Mouse (Mus musculus): ENCODE measurements around the gene Xkr7. TPM values are rescaled to one million over a fixed set of nuclear protein-coding genes. Genes with fewer than 3 reads are reported as not detected.

The Xkr7 gene
- polyA plus RNA-seq, 1 experiment from 2014 or later, result 1.0 TPM

GRCm38 (mm10) chr2:153013724-153014515 lies 17.7 kb upstream of the Xkr7 start:
- Histone ChIP-seq H3K4me3 (replicated peaks; ENCODE audit: low read depth, low read length) (peak overlapping the region; percentile 64), H3K27ac (replicated peaks; ENCODE audit: low read depth, low read length) (no peak overlapping the region), H3K36me3 (ENCODE audit: control insufficient read depth, insufficient read depth, low read length) (peaks cover 39% of the 10 kb centered on the region), H3K9me3 (ENCODE audit: control insufficient read depth, low read length) (no peaks in the 10 kb centered on the region), H3K27me3 (ENCODE audit: control insufficient read depth, insufficient read depth, low read length) (no peaks in the 10 kb centered on the region), H3K4me1 (ENCODE audit: control insufficient read depth, insufficient read depth, low read length) (peaks cover 10% of the 10 kb centered on the region), H3K4me2 (ENCODE audit: low read length) (peak overlapping the region; percentile 91), H3K9ac (replicated peaks; ENCODE audit: low read length) (no peak overlapping the region)
- ATAC-seq (ENCODE audit: low FRiP score, low TSS enrichment), result no peak
- DNase-seq, result no peak
- WGBS, result 94% methylated on average over 11 of the region's 11 CpGs

DNA sequence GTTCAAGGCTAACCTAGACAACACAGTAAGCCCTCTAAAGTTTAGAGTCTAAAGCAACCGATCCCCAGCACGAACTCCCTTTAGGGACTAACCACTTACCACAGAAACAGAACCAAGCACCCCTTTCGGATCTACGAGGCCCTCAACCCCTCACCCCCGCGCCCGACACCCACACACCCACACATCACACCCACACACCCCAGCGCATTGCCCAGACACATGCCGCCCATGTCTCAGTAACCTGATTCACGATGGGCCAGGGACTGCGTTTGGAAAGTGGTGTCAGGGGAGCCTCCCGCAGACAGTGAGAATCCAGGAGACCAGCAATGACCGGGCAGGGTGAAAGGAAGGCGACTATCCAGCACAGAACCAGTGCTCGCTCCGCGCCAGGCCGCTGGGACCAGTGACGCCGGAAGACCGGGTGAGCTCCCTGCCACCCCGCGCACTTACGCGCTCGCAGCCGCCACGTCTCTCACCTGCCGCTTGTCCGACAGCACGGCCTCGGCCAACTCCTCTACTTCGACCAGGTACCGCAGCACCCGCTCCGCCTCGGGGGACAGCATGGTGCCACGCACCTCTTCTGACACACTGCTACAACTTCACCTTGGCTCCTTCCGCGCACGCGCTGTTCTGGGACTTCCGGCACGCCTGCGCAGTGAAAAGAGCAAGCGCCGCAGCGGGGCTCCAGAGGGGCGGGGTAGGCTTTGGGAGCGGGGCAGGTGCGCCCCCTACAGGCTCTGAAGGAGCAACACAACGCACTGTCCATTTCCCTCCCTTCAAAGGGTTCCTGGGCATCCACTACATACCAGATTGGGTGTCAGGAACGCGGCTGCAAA lies 16.7 kb upstream of the Xkr7 start, which contains the start of gene Pdrg1:
TSS of gene Pdrg1 (minus strand) at position 670 of the 836 bp plus-strand sequence.
- H3K4me3 ChIP-seq (replicated peaks; ENCODE audit: low read depth, low read length), result peak within 1 kb of the TSS; percentile 64
- H3K9me3 ChIP-seq (ENCODE audit: control insufficient read depth, low read length), result no peaks in the 10 kb centered on the region
- H3K27ac ChIP-seq (replicated peaks; ENCODE audit: low read depth, low read length), result peak within 1 kb of the TSS; percentile 52; the same call in 1 of the 2 replicates
- WGBS, result 1% methylated on average over 54 of the region's 54 CpGs
- peak within 1 kb of the TSS; percentile 91 for H3K4me2 ChIP-seq (ENCODE audit: low read length)
- H3K9ac ChIP-seq (replicated peaks; ENCODE audit: low read length), result peak within 1 kb of the TSS; percentile 84
- H3K4me1 ChIP-seq (ENCODE audit: control insufficient read depth, insufficient read depth, low read length), result peaks cover 10% of the 10 kb centered on the region
- H3K27me3 ChIP-seq (ENCODE audit: control insufficient read depth, insufficient read depth, low read length), result no peaks in the 10 kb centered on the region
- H3K36me3 ChIP-seq (ENCODE audit: control insufficient read depth, insufficient read depth, low read length), result peaks cover 28% of the 10 kb centered on the region
- peak; percentile 92 for ATAC-seq (ENCODE audit: low FRiP score, low TSS enrichment)
- DNase-seq, result peak; percentile 99

- H3K4me3 ChIP-seq (replicated peaks; ENCODE audit: low read depth, low read length), result 0 out of 2 replicates have a peak overlapping the region, but pooled peaks have one; percentile 64
- ATAC-seq (ENCODE audit: low FRiP score, low TSS enrichment) (no peak), DNase-seq (peak; percentile 33)
- H3K9ac ChIP-seq (replicated peaks; ENCODE audit: low read length), result peak overlapping the region; percentile 34; the same call in 1 of the 2 replicates
- H3K4me1 ChIP-seq (ENCODE audit: control insufficient read depth, insufficient read depth, low read length), result peaks cover 10% of the 10 kb centered on the region
- H3K9me3 ChIP-seq (ENCODE audit: control insufficient read depth, low read length), result no peaks in the 10 kb centered on the region
- peaks cover 20% of the 10 kb centered on the region for H3K36me3 ChIP-seq (ENCODE audit: control insufficient read depth, insufficient read depth, low read length)
- peak overlapping the region; percentile 52; the same call in 1 of the 2 replicates for H3K27ac ChIP-seq (replicated peaks; ENCODE audit: low read depth, low read length)
- peak overlapping the region; percentile 47 for H3K4me2 ChIP-seq (ENCODE audit: low read length)
- H3K27me3 ChIP-seq (ENCODE audit: control insufficient read depth, insufficient read depth, low read length), result no peaks in the 10 kb centered on the region
- 44% methylated on average over 8 of the region's 8 CpGs for WGBS
Observed at GRCm38 (mm10) chr2:153015804-153016203, 15.8 kb upstream of the Xkr7 start.

GRCm38 (mm10) chr2:153016786-153017185 lies 14.9 kb upstream of the Xkr7 start:
- Histone ChIP-seq H3K4me2 (ENCODE audit: low read length) (no peak overlapping the region), H3K4me1 (ENCODE audit: control insufficient read depth, insufficient read depth, low read length) (peaks cover 10% of the 10 kb centered on the region), H3K36me3 (ENCODE audit: control insufficient read depth, insufficient read depth, low read length) (0 out of 2 replicates have a peak, but pooled peaks cover 10% of the 10 kb centered on the region), H3K4me3 (replicated peaks; ENCODE audit: low read depth, low read length) (no peak overlapping the region), H3K27me3 (ENCODE audit: control insufficient read depth, insufficient read depth, low read length) (no peaks in the 10 kb centered on the region), H3K27ac (replicated peaks; ENCODE audit: low read depth, low read length) (no peak overlapping the region), H3K9me3 (ENCODE audit: control insufficient read depth, low read length) (no peaks in the 10 kb centered on the region), H3K9ac (replicated peaks; ENCODE audit: low read length) (no peak overlapping the region)
- WGBS, result 42% methylated on average over 5 of the region's 5 CpGs
- no peak for ATAC-seq (ENCODE audit: low FRiP score, low TSS enrichment)
- no peak for DNase-seq

- ATAC-seq (ENCODE audit: low FRiP score, low TSS enrichment), result no peak
- H3K4me3 ChIP-seq (replicated peaks; ENCODE audit: low read depth, low read length), result no peak overlapping the region
- H3K27ac ChIP-seq (replicated peaks; ENCODE audit: low read depth, low read length), result no peak overlapping the region
- DNase-seq, result no peak
- H3K9ac ChIP-seq (replicated peaks; ENCODE audit: low read length), result no peak overlapping the region
- 93% methylated on average over 3 of the region's 3 CpGs for WGBS
- no peaks in the 10 kb centered on the region for H3K36me3 ChIP-seq (ENCODE audit: control insufficient read depth, insufficient read depth, low read length)
- H3K27me3 ChIP-seq (ENCODE audit: control insufficient read depth, insufficient read depth, low read length), result no peaks in the 10 kb centered on the region
- H3K4me2 ChIP-seq (ENCODE audit: low read length), result no peak overlapping the region
- no peaks in the 10 kb centered on the region for H3K9me3 ChIP-seq (ENCODE audit: control insufficient read depth, low read length)
- H3K4me1 ChIP-seq (ENCODE audit: control insufficient read depth, insufficient read depth, low read length), result peaks cover 3% of the 10 kb centered on the region; the same call in 1 of the 2 replicates
Observed at GRCm38 (mm10) chr2:153019355-153019754, 12.3 kb upstream of the Xkr7 start.

- Histone ChIP-seq H3K9me3 (ENCODE audit: control insufficient read depth, low read length) (no peaks in the 10 kb centered on the region), H3K9ac (replicated peaks; ENCODE audit: low read length) (no peak overlapping the region), H3K4me2 (ENCODE audit: low read length) (no peak overlapping the region), H3K27me3 (ENCODE audit: control insufficient read depth, insufficient read depth, low read length) (no peaks in the 10 kb centered on the region), H3K36me3 (ENCODE audit: control insufficient read depth, insufficient read depth, low read length) (no peaks in the 10 kb centered on the region), H3K4me3 (replicated peaks; ENCODE audit: low read depth, low read length) (no peak overlapping the region), H3K4me1 (ENCODE audit: control insufficient read depth, insufficient read depth, low read length) (no peaks in the 10 kb centered on the region), H3K27ac (replicated peaks; ENCODE audit: low read depth, low read length) (no peak overlapping the region)
- ATAC-seq (ENCODE audit: low FRiP score, low TSS enrichment) (no peak), DNase-seq (no peak)
- WGBS, result 54% methylated on average over 3 of the region's 3 CpGs
Observed at GRCm38 (mm10) chr2:153021163-153021562, 10.5 kb upstream of the Xkr7 start.

DNA sequence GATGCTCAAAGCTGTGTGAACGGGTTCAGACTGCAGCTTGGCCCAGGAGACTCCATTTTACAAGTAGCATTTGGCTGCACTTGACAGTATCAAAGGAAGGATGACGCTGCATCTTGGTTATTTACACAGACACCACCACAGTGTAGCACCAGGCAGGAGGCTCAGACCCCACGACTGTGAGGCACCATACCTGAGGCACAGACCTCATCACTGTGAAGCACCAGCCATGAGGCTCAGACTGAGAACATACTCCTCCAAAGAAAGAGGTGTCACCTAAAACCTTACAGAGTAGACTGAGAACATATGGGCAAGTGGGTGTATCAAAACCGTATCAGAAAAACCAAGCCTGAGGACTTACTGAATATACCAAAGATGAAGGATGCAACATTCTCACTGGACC lies 8.8 kb upstream of the Xkr7 start:
- Histone ChIP-seq H3K9ac (replicated peaks; ENCODE audit: low read length) (no peak overlapping the region), H3K4me2 (ENCODE audit: low read length) (no peak overlapping the region), H3K36me3 (ENCODE audit: control insufficient read depth, insufficient read depth, low read length) (no peaks in the 10 kb centered on the region), H3K4me3 (replicated peaks; ENCODE audit: low read depth, low read length) (no peak overlapping the region), H3K27ac (replicated peaks; ENCODE audit: low read depth, low read length) (no peak overlapping the region), H3K27me3 (ENCODE audit: control insufficient read depth, insufficient read depth, low read length) (no peaks in the 10 kb centered on the region), H3K4me1 (ENCODE audit: control insufficient read depth, insufficient read depth, low read length) (no peaks in the 10 kb centered on the region), H3K9me3 (ENCODE audit: control insufficient read depth, low read length) (no peaks in the 10 kb centered on the region)
- no peak for DNase-seq
- no peak for ATAC-seq (ENCODE audit: low FRiP score, low TSS enrichment)
- WGBS, result 68% methylated on average over 4 of the region's 4 CpGs

DNA sequence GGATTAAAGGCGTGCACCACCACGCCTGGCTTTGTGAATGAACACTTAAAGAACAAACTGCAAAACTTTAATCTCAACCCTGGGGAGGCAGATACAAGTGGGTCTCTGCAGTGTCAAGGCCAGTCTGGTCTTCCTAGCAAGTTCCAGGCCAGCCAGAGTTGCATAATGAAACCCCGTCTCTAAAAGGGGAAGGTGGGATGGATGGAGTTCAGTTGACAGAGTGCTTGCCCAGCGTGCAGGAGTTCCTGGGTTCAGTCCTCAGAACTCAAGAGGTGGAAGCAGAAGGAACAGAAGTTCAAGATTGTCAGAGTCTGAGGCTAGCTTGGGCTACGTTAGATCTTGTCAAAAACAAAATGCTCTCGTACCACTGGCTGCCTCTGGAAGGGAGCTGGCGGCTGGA lies 5.6 kb upstream of the Xkr7 start:
- DNase-seq, result no peak
- Histone ChIP-seq H3K9ac (replicated peaks; ENCODE audit: low read length) (no peak overlapping the region), H3K4me1 (ENCODE audit: control insufficient read depth, insufficient read depth, low read length) (peaks cover 7% of the 10 kb centered on the region), H3K4me3 (replicated peaks; ENCODE audit: low read depth, low read length) (no peak overlapping the region), H3K36me3 (ENCODE audit: control insufficient read depth, insufficient read depth, low read length) (no peaks in the 10 kb centered on the region), H3K4me2 (ENCODE audit: low read length) (no peak overlapping the region), H3K9me3 (ENCODE audit: control insufficient read depth, low read length) (no peaks in the 10 kb centered on the region), H3K27ac (replicated peaks; ENCODE audit: low read depth, low read length) (no peak overlapping the region), H3K27me3 (ENCODE audit: control insufficient read depth, insufficient read depth, low read length) (no peaks in the 10 kb centered on the region)
- no peak for ATAC-seq (ENCODE audit: low FRiP score, low TSS enrichment)
- 82% methylated on average over 7 of the region's 7 CpGs for WGBS

Data from midbrain, embryonic 14.5 days (tissue).